Mouse (Mus musculus): ENCODE results near the gene Gje1. TPM values are rescaled to one million over a fixed set of nuclear protein-coding genes. Genes with fewer than 3 reads are reported as not detected.

The Gje1 gene
- polyA plus RNA-seq, 1 experiment from 2014 or later = not detected

DNA sequence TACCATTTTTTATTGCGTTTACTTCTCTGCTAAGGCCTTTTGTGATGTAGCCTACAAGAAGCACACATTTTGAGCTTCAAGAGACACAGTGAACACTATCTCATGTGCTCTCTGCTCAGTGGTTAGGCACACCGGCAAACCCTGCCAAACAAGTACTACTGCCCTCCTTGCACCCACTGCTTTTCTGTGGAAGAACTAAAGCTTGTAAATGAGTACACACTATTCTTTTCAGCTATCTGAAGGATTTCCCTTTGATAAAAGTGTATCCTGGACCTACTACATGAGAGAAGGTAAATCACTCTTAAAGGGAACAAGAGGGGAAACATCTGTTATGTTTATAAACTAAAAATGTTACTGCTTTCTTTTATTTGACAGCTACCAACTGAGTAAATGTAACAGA is 51.9 kb downstream of the Gje1 start:
- no peak for ATAC-seq (ENCODE audit: low read depth)

More for the DNA sequence above, 51.9 kb downstream of the Gje1 start:
- Histone ChIP-seq H3K9ac (no peak overlapping the region), H3K4me3 (no peak overlapping the region), H3K27me3 (no peaks in the 10 kb centered on the region), H3K27ac (replicated peaks) (no peak overlapping the region), H3K9me3 (no peaks in the 10 kb centered on the region), H3K36me3 (peaks cover 43% of the 10 kb centered on the region), H3K4me2 (no peak overlapping the region), H3K4me1 (replicated peaks) (no peaks in the 10 kb centered on the region)
- 100% methylated on average over 2 of the region's 2 CpGs for WGBS

Other genes with a start within 250 kb of the Gje1 start
- 5.6 and 7.2 TPM in 2 replicates for gene Adgrg6, start 172.6 kb downstream of the Gje1 start, polyA plus RNA-seq (2015; fragmentation: Nextera tagmentation; extraction: Ambion mirVana)
- gene Vta1, start 12.7 kb downstream of the Gje1 start, polyA plus RNA-seq (2015; fragmentation: Nextera tagmentation; extraction: Ambion mirVana) = 203 and 206 TPM in 2 replicates
- gene Nmbr, start 12.6 kb downstream of the Gje1 start, polyA plus RNA-seq (2015; fragmentation: Nextera tagmentation; extraction: Ambion mirVana) = 0.55 and 0.71 TPM in 2 replicates

Measured in neural tube, embryonic 13.5 days (tissue).